Mouse (Mus musculus): ENCODE data around the gene Gdf15. TPM values are rescaled to one million over a fixed set of nuclear protein-coding genes. Genes with fewer than 3 reads are reported as not detected.
A peak's percentile ranks its signal among the peaks of the same experiment; 100 is the strongest.

Gdf15 gene
- polyA plus RNA-seq, 1 experiment from 2014 or later: 1.9 TPM

GRCm38 (mm10) chr8:70629574-70630531 lies 2.4 kb downstream of the Gdf15 start:
- WGBS: 1% methylated on average over 60 of the region's 60 CpGs
- H3K27me3 ChIP-seq (replicated peaks; ENCODE audit: control insufficient read depth, insufficient read depth, low read length): no peaks in the 10 kb centered on the region
- H3K4me1 ChIP-seq (replicated peaks; ENCODE audit: control insufficient read depth, insufficient read depth, low read length): no peaks in the 10 kb centered on the region
- no peaks in the 10 kb centered on the region for H3K36me3 ChIP-seq (ENCODE audit: control insufficient read depth, insufficient read depth)
- H3K27ac ChIP-seq (ENCODE audit: low read depth, low read length): peak overlapping the region; percentile 46; the same call in 1 of the 2 replicates
- peak overlapping the region; percentile 44; the same call in 1 of the 2 replicates for H3K9ac ChIP-seq (ENCODE audit: low read depth, low read length)
- peak; percentile 72 for ATAC-seq
- H3K4me2 ChIP-seq (replicated peaks; ENCODE audit: low read depth): peak overlapping the region; percentile 67
- H3K4me3 ChIP-seq (ENCODE audit: low read depth, low read length): peak overlapping the region; percentile 39
- H3K9me3 ChIP-seq (ENCODE audit: control insufficient read depth): no peaks in the 10 kb centered on the region
- TF ChIP-seq CTCF (IDR thresholded peaks at IDR 0.05; ENCODE audit: low read depth): peak; percentile 100

GRCm38 (mm10) chr8:70628986-70629490 lies 3.2 kb downstream of the Gdf15 start:
- Histone ChIP-seq H3K27ac (ENCODE audit: low read depth, low read length) (0 out of 2 replicates have a peak overlapping the region, but pooled peaks have one; percentile 46), H3K9ac (ENCODE audit: low read depth, low read length) (0 out of 2 replicates have a peak overlapping the region, but pooled peaks have one; percentile 44), H3K4me1 (replicated peaks; ENCODE audit: control insufficient read depth, insufficient read depth, low read length) (no peaks in the 10 kb centered on the region), H3K36me3 (ENCODE audit: control insufficient read depth, insufficient read depth) (no peaks in the 10 kb centered on the region), H3K4me2 (replicated peaks; ENCODE audit: low read depth) (peak overlapping the region; percentile 67), H3K4me3 (ENCODE audit: low read depth, low read length) (no peak overlapping the region), H3K27me3 (replicated peaks; ENCODE audit: control insufficient read depth, insufficient read depth, low read length) (no peaks in the 10 kb centered on the region), H3K9me3 (ENCODE audit: control insufficient read depth) (no peaks in the 10 kb centered on the region)
- no peak for TF ChIP-seq CTCF (IDR thresholded peaks at IDR 0.05; ENCODE audit: low read depth)
- 56% methylated on average over 7 of the region's 7 CpGs for WGBS
- ATAC-seq: no peak

GRCm38 (mm10) chr8:70627041-70627440 lies 5.2 kb downstream of the Gdf15 start:
- Histone ChIP-seq H3K9ac (ENCODE audit: low read depth, low read length) (no peak overlapping the region), H3K27me3 (replicated peaks; ENCODE audit: control insufficient read depth, insufficient read depth, low read length) (no peaks in the 10 kb centered on the region), H3K9me3 (ENCODE audit: control insufficient read depth) (no peaks in the 10 kb centered on the region), H3K4me3 (ENCODE audit: low read depth, low read length) (no peak overlapping the region), H3K4me1 (replicated peaks; ENCODE audit: control insufficient read depth, insufficient read depth, low read length) (no peaks in the 10 kb centered on the region), H3K36me3 (ENCODE audit: control insufficient read depth, insufficient read depth) (no peaks in the 10 kb centered on the region), H3K27ac (ENCODE audit: low read depth, low read length) (no peak overlapping the region), H3K4me2 (replicated peaks; ENCODE audit: low read depth) (no peak overlapping the region)
- 93% methylated on average over 5 of the region's 5 CpGs for WGBS
- TF ChIP-seq CTCF (IDR thresholded peaks at IDR 0.05; ENCODE audit: low read depth): no peak
- no peak for ATAC-seq

GRCm38 (mm10) chr8:70625104-70625503 lies 7.2 kb downstream of the Gdf15 start:
- peak; percentile 84 for TF ChIP-seq CTCF (IDR thresholded peaks at IDR 0.05; ENCODE audit: low read depth)
- Histone ChIP-seq H3K4me2 (replicated peaks; ENCODE audit: low read depth) (no peak overlapping the region), H3K4me1 (replicated peaks; ENCODE audit: control insufficient read depth, insufficient read depth, low read length) (no peaks in the 10 kb centered on the region), H3K36me3 (ENCODE audit: control insufficient read depth, insufficient read depth) (no peaks in the 10 kb centered on the region), H3K27me3 (replicated peaks; ENCODE audit: control insufficient read depth, insufficient read depth, low read length) (no peaks in the 10 kb centered on the region), H3K9ac (ENCODE audit: low read depth, low read length) (no peak overlapping the region), H3K27ac (ENCODE audit: low read depth, low read length) (no peak overlapping the region), H3K4me3 (ENCODE audit: low read depth, low read length) (no peak overlapping the region), H3K9me3 (ENCODE audit: control insufficient read depth) (no peaks in the 10 kb centered on the region)
- whole genome bisulfite sequencing: 17% methylated on average over 5 of the region's 5 CpGs
- no peak for ATAC-seq

GRCm38 (mm10) chr8:70622220-70622619 lies 10.0 kb downstream of the Gdf15 start:
- no peak overlapping the region for H3K27ac ChIP-seq (ENCODE audit: low read depth, low read length)
- TF ChIP-seq CTCF (IDR thresholded peaks at IDR 0.05; ENCODE audit: low read depth): no peak
- no peak for ATAC-seq
- no peaks in the 10 kb centered on the region for H3K36me3 ChIP-seq (ENCODE audit: control insufficient read depth, insufficient read depth)
- no peak overlapping the region for H3K9ac ChIP-seq (ENCODE audit: low read depth, low read length)
- H3K4me2 ChIP-seq (replicated peaks; ENCODE audit: low read depth): no peak overlapping the region
- H3K4me3 ChIP-seq (ENCODE audit: low read depth, low read length): no peak overlapping the region
- H3K27me3 ChIP-seq (replicated peaks; ENCODE audit: control insufficient read depth, insufficient read depth, low read length): no peaks in the 10 kb centered on the region
- 41% methylated on average over 3 of the region's 3 CpGs for WGBS
- no peaks in the 10 kb centered on the region for H3K4me1 ChIP-seq (replicated peaks; ENCODE audit: control insufficient read depth, insufficient read depth, low read length)
- H3K9me3 ChIP-seq (ENCODE audit: control insufficient read depth): no peaks in the 10 kb centered on the region

- Histone ChIP-seq H3K27me3 (replicated peaks; ENCODE audit: control insufficient read depth, insufficient read depth, low read length) (no peaks in the 10 kb centered on the region), H3K4me3 (ENCODE audit: low read depth, low read length) (no peak overlapping the region), H3K4me2 (replicated peaks; ENCODE audit: low read depth) (no peak overlapping the region; the same call in 1 of the 2 replicates), H3K4me1 (replicated peaks; ENCODE audit: control insufficient read depth, insufficient read depth, low read length) (no peaks in the 10 kb centered on the region), H3K36me3 (ENCODE audit: control insufficient read depth, insufficient read depth) (no peaks in the 10 kb centered on the region), H3K9me3 (ENCODE audit: control insufficient read depth) (no peaks in the 10 kb centered on the region), H3K9ac (ENCODE audit: low read depth, low read length) (no peak overlapping the region), H3K27ac (ENCODE audit: low read depth, low read length) (no peak overlapping the region)
- 24% methylated on average over 9 of the region's 9 CpGs for WGBS
- no peak for TF ChIP-seq CTCF (IDR thresholded peaks at IDR 0.05; ENCODE audit: low read depth)
- ATAC-seq: peak; percentile 77
Observed at GRCm38 (mm10) chr8:70618888-70619334, 13.3 kb downstream of the Gdf15 start.
